Mouse (Mus musculus) urinary bladder, postnatal 10 days (tissue): Measurements from ENCODE around the gene Camkk1.

Experiments
- DNase-seq: peaks from one replicate; pipeline ENCODE4 v3.0.0; 2022; ENCODE audit warnings: low spot score

The Camkk1 gene

DNA sequence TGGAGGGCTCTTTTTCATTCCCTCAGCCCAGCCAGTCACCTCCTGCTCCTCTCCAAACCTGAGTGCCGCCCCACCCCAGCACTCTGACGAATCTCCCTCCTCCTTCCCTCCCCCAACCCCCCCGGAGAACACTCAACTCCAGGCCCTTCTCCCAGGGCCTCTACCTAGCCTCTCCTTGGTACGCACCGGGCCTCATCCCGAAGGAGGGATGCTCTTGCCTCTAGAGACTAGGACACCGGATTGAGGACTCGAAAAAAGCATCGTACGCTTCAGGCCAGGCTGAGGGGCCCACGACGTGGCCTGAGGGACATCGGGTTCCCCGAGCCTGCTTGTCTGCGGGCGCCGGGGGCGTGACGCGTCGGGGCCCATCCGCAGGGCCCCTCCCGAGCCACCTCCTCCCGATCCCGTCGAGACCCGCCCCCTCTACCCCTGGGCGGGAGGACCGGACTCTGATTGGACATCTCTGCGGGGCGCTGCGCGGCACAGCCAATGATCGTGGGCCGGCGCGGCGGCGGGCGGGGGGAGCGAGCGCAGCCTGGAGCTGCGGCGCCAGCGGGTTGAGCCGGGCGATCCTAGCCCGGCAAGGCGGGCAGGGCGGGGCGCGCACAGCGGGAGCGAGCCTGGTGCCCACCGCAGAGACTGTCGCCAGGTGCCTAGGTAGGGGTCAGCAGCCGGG lies at the start of gene Camkk1:
Camkk1 (plus strand) TSS at position 538 of the 676 bp plus-strand sequence.
- DNase-seq, result peak; percentile 69

DNA sequence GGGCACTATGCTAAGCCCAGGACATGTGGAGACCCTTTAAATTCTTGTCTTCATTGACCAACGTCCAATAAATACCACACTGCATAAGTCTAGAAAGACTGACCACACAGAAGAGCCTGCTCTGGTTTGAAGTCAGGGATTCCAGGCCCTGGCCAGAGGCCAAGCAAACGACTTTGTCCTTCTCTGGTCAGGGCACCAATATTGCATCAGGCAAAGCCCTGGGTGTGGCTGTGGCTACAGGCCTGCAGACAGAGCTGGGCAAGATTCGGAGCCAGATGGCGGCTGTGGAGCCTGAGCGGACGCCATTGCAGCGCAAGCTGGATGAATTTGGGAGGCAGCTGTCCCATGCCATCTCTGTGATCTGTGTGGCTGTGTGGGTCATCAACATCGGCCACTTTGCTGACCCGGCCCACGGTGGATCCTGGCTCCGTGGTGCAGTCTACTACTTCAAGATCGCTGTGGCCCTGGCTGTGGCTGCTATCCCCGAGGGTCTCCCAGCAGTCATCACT lies 43.8 kb upstream of the Camkk1 start:
- no peak for DNase-seq

DNA sequence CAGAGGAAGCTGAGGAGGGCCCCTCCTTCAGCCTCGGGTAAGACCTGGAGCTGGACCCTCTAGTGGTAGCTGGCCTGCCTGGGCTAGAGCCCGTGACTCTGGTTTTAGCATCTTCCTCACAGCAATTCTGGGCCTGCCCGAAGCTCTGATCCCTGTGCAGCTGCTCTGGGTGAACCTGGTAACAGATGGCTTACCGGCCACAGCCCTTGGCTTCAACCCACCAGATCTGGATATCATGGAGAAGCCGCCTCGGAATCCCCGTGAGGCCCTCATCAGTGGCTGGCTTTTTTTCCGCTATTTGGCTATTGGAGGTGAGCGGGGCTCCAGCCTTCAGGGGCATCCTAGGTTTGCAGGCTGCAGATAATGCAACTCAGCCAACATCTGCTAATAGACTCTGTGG lies 36.3 kb upstream of the Camkk1 start:
- no peak for DNase-seq

DNA sequence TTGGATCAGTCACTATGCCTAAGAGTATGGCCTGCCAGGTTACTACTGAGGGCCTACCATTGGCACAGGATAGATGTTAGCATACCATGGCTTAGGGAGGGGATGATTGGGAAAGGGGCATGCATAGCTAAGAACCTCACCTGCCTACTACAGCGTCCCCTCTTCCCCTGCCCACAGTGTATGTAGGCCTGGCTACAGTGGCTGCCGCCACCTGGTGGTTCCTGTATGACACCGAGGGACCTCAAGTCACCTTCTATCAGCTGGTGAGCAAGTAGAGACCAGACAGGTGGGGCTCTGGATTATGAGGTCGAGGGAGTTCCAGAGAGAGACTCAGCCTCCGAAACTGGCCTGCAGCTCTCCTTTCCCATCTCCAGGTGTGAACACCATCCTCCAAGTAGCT lies 35.5 kb upstream of the Camkk1 start:
- DNase-seq, result no peak

DNA sequence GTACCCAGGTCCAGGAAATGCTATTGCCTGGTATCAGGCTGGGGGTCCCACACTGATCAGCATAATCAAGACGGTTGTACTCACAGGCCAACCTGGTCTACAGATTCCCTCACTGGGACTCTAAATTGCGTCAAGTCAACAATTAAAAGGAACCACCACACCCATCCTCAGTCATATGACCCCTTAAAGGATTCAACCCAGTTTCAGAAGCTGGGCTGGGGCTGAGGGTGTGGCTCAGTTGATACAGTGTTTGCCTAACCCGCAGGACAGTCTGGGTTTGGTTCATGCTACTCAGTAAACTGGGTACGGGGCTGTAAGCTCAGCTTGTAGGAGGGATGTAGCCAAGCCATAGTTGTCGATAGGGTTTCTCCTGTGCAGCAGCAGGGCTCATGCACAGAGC lies 32.1 kb upstream of the Camkk1 start:
- DNase-seq, result no peak

DNA sequence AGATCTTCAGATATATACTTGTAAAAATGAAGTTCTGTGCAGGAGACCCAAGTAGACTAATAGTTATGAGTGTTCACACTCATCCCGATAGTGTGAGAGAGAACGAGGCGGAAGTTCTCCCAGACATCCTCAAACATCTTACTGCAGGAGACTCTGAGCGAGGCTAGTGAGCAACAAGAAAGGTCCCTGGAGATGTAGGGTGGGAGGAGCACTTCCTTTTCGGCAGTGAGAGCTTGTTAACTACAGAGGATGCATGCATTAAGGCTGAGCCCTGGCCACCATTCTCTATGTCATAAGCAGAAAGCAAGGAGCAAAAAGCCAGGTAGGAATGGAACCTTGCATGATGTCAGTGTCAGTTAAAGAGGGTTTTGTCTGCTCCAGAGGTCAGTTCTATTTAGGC lies 31.6 kb upstream of the Camkk1 start:
- no peak for DNase-seq

DNA sequence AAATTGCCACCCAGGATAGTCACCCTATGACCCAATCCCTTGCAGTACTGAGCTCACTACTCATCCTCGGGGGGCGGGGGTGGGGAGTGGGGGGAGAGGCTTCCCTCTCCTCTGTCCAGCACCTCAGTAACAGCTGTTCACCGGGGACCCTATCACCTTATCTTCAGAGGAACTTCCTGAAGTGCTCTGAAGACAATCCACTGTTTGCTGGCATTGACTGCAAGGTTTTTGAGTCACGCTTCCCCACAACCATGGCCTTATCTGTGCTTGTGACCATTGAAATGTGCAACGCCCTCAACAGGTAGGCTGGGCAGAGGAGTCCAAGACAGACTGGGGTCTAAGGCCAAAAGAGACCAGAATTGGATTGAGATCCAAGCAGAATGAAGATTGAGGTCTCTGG lies 31.0 kb upstream of the Camkk1 start:
- no peak for DNase-seq

DNA sequence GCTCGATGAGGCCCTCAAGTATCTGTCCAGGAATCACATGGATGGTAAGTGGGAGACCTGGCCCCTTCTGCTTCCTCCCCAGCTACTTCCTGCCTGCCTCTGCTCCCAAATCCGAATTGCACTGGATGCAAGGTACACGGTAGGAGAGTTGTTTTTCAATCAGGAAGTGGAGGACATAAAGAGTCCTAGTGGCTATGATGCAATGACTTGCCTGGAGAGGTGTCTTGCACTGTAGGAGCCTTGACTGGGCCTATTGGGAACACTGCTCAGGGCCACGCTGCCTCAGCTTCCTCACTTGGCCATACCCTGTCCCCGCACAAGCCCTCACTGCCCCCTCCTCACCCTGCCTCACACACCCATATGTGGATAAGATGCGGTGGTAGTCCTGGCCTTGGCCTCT lies 29.8 kb upstream of the Camkk1 start:
- DNase-seq, result no peak

DNA sequence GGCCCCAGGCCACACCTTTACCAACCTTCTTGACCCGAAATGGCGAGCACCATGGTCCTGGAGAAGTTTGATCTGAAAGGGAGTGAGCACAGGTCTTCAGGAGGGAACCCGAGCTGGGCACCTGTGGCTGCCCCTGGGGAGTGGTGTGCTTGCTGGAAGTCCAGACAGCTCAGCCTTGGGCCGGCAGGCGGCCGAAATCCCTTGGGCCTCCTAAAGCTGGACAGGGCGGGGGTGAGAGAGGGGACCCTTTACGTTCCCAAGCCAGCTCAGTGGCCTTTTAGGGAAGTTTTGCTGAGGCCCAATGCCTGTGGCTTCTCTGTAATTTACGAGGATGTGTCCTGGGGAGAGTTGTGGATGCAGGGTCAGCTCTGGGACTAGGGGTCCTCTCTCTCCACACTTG lies 28.1 kb upstream of the Camkk1 start:
- no peak for DNase-seq

DNA sequence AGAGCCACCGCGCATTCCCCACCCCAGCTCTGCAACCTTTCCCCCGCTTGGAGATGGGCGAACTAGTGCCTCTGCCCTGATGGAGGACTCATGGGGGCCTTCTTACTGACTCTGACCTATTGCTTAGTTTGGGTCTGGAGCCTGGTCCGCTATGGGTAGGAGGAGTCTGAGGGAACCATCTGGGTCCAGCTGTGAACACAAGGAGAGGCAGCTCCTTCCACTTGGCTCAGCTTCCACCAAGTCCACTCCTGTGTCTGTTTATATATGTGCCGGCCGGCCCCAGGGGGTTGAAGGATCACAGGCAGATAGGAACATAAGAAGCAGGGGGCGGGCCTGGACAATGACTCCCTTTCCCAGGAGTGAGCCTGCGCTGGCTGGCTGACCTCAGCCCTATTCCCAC lies 26.8 kb upstream of the Camkk1 start:
- DNase-seq, result no peak

DNA sequence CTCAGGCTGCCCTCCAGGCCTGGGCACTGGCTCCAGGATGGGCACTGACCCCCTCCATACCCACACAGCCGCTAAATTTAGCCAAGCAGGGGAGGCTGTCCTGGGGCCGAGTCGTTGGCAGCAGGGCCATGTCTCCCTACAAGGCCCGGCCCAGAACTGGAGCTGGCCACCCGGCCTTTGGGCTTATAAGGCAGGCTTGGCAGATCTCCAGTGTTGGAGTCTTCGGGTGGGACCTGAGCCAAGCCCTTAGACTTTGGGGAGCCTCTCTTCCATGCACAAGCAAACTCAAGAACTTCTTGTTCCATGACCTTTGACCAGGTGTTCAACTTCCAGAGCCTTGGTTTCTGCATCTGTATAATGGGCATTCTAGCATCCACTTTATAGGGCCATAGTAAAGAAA lies 22.5 kb upstream of the Camkk1 start:
- DNase-seq, result no peak

DNA sequence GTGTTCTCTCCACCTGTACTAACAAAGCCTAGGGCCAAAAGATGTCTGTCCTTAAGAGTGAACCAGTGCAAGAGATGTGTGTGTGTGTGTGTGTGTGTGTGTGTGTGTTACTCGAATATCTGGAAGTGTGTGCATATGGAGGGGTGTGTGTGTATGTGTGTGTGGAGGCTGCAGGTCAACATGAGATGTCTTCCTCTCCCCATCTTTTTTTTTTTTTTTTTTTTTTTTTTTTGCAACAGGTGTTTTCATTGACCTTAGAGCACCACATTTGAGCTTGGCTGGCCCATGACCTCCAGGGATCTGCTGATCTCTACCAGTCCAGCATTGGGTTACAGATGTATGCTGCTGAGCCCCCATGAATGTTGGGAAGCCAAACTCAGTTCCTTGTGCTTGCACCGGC lies 22.0 kb upstream of the Camkk1 start:
- no peak for DNase-seq

DNA sequence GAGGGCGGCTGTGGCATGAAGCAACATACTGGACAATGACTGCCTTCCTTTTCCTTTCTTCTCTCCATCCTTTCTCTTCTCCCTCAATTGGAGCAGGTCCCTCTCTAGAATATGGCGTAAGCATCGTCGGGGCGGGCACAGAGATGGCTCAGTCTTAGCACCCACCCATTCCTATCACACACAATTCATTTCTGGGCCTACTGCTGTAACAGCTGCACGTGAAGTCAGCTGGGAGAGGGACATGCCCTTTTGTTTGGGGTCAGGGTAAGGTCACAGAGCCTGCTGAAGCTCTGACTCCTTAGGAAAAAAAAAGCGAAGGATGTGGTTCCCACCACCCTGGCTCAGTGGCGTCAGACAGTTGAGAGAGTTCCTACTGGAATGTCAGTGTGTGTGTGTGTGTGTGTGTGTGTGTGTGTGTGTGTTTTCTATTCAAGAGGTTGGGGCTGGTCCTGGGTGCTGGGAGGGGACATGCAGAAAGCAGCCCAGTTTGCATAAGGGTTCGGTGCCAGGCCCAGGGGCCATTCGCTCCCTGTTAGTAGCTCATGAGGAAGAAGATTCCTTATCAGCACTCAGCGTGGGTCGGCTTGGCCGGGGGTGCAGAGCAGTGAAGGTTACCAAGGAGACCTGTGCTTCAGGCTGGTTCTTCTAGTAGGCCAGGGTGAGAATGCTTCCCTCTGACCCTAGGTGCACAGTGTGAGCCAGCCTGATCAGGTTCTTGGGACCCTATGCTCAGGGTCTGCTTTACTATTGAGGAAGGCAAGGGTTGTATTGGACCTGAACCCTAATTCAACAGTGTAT lies 21.1 kb upstream of the Camkk1 start:
- no peak for DNase-seq

DNA sequence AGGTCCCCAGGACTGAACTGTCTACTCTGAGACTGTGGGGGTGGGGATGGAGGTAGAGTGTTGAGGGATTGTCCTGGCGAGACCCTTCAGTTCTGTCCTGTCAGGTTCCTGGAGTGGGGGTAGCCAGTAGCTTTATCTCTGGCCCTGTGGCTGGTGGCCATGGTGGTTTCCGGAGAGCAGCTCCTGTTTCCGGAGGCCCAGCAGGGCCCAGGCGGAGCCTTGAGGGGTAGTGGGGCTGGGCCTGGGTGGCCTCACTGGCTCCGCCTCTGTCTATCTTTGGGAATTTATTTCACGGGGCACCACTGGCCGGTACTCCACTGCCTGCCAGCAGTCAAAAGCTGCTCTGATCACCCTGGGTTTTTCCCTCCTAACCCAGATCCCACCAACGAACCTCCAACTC lies 20.0 kb upstream of the Camkk1 start, which contains the start of gene P2rx1:
P2rx1 (plus strand) TSS at position 333 of the 400 bp plus-strand sequence.
- DNase-seq, result no peak

DNA sequence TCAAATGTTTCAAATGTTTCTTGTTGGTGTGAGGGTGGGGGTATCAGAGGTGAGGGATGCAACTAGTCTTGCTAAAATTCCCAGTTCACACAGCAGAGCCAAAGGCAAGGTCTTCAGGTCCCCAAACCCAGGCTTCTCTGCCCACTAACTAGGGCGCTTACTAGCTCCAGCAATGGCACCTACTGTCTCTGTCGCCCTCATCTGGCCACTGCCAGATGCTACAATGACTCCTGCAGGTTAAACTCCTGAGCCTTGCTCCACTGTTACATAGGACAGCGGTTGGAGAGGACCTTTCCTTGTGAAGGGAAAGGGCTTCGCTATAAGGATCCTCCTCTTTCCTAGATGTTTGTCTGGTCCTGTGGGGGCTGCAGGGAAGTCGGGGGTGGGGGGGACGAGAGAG lies 17.8 kb upstream of the Camkk1 start:
- no peak for DNase-seq

DNA sequence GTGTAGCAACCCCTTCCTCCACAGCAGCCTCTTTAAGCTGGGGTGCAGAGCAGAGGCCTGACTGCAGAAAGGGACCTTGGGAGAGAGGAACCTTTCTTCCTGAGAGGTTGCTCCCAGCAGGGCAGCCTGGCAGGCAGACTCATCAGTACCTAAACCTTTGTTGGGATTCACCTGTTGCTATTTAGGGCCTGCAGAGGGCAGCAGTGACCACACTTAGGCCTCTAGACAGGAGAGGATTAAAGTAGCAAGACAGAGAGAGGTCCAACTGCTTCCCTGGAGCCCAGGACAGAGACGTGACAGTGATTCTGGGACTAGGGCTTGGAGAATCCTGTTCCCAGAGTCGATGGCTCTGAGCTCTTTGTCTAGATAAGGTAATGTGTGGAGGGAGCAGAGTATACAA lies 12.4 kb upstream of the Camkk1 start:
- no peak for DNase-seq

DNA sequence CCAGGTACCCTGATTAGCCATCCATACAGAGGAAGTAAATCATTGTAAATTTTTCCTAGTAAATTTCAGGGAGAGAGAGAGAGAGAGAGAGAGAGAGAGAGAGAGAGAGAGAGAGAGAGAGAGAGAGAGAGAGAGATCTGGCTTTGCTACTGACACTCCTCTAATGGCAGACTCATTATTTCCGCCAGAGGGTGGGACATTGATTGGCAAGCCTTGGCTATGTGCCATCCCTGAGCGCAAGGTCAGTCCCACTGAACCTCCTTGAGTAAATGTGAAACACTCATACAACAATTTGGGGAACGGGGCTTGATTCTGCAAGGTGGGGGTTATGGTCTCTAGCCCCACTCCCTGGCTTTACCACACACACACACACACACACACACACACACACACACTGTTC lies 11.7 kb upstream of the Camkk1 start:
- DNase-seq, result no peak

DNA sequence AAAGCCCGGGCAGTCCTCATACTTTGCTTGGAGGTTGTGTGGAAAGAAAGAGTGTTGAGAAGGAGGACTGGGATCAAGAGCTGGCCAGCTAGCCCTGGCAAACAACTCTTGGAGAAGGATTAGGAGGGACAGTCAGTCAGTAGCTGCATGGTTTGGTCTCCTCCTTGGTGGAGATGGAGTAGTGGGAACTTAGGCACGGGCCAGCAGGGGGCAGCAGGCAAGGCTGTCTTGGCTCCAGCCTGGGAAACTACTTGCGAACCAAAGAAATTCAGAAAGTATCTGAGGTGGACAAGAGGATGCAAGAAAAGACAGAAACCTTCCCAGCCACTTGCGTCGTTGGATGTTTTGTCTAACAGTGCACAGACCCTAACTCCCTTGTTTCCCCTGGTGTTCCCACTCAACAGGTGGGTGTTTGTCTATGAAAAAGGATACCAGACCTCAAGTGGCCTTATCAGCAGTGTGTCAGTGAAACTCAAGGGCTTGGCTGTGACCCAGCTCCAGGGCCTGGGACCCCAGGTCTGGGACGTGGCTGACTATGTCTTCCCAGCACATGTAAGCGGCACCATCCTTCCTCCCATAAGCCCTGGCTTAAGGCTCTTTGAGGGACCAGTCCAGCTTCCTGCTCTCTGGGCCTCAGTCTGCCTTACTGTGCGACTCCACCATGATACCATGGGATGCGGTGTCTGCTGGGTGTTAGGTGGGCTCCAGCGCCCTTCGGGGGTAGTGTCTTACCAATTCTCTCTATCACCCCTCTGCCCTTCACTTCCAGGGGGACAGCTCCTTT lies 10.9 kb upstream of the Camkk1 start:
- no peak for DNase-seq

DNA sequence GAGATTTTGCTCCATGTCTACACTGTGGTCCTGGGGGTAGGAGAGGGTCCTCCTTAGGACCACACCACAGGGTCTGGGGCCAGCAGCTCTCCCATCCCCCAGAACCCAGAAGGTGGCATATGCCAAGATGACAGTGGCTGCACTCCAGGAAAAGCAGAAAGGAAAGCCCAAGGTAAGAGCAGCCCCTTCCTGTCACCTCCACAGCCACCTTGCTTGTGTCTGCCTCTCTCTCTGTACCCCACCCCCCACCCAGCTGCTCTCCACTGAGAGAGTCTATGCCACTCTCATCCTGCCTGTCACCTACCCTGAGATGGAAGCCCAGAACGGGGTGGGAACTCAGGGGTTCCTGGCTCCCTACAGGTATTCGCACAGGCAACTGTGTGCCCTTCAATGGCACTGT lies 10.0 kb upstream of the Camkk1 start:
- DNase-seq, result no peak

DNA sequence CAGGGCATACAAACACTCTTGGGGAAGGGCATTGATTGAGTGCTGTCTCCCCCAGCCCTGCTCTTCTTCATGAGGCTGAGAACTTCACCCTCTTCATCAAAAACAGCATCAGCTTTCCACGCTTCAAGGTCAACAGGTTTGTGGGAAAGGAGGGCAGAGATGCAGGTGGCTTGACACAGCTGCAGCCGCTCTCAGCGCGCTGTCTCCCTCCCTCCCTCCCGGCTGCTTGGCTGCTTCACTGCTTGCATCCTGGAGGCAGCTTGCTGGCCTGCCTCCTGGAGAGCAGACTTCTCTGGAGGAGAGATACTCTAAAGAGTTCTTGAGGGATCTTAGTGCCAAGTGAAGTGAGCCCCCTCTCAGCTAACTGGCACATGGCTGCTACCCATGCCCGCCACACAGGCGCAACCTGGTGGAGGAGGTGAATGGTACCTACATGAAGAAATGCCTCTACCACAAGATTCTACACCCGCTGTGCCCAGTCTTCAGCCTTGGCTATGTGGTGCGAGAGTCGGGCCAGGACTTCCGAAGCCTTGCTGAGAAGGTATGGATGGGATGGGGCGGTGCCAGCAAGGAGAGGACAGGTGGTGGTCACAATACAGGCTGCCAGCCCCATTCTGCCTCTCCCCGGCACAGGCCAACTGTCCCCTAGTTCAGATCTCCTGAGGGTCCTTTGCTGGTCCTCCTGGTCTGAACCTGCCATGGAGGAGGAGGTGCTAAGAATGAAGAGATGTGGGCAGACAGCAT lies 9.1 kb upstream of the Camkk1 start:
- no peak for DNase-seq

DNA sequence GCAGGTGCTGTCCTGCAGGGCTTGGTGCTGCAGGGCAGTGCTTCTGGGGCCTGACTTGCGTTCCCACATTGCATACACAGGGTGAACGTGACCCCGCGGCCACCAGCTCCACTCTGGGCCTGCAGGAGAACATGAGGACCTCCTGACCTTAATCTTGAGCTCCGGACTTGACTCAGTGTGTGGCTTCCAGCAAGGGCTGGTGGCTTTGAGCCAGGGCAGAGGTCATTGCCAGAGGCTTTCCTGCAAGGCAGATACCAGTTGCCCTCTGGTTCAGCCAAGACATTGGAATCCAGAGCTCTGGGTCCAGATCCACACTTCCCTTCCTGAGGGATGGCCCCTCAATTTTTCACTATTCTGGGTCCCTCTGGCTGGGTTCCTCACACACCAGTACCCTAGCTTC lies 4.8 kb upstream of the Camkk1 start:
- no peak for DNase-seq

DNA sequence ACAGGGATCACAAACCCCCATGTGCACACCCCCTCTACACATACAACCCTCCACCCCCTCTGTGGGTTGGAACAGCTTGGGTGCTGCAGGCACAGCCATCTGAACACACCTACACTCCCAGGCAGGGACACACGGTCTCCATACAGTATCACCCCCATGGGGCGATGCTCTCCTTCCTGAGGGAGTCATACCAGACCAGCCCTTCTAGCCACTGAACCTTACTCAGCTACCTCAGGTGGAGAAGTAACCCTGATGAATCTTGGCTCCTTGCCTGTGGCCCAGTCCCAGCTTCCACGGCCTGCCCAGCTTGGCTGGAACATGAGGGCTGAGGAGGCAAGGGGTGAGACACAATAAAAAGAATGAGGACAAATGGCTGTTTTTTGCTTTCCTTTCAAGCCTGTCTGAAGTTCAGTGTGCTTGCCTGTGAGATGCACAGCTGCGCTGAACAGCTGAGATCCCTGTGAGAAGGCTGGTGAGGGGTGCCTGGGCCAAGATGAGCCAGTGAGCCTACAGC lies 3.9 kb upstream of the Camkk1 start:
- DNase-seq, result no peak
